Mouse (Mus musculus) frontal cortex, postnatal 36 days (tissue): ENCODE data around the gene Nabp1.

Experiments
- DNase-seq, 2 experiments: peaks; one replicate each; pipeline ENCODE4 v3.0.0; 2022; ENCODE audit warnings: low spot score in 2 of 2

The Nabp1 gene

GRCm38 (mm10) chr1:51478262-51479026 lies at the start of gene Nabp1:
Gene Nabp1 (minus strand): TSS chr1:51478425.
- peak; percentile 99 for DNase-seq

GRCm38 (mm10) chr1:51525563-51526265 lies 47.5 kb upstream of the Nabp1 start:
- DNase-seq, result no peak

- no peak for DNase-seq
Observed at GRCm38 (mm10) chr1:51521651-51522050, 43.4 kb upstream of the Nabp1 start.

GRCm38 (mm10) chr1:51520246-51520780 lies 42.1 kb upstream of the Nabp1 start:
- DNase-seq, result no peak

- DNase-seq, result no peak
Observed at GRCm38 (mm10) chr1:51519112-51519511, 40.9 kb upstream of the Nabp1 start.

GRCm38 (mm10) chr1:51515625-51516024 lies 37.4 kb upstream of the Nabp1 start:
- peak in 1 of 2 experiments; percentile 13 for DNase-seq

GRCm38 (mm10) chr1:51515041-51515440 lies 36.8 kb upstream of the Nabp1 start:
- DNase-seq, result peak; percentile 13 to 47

GRCm38 (mm10) chr1:51514379-51514778 lies 36.2 kb upstream of the Nabp1 start:
- DNase-seq, result no peak

GRCm38 (mm10) chr1:51513059-51513713 lies 35.0 kb upstream of the Nabp1 start:
- DNase-seq, result no peak

- DNase-seq, result no peak
Observed at GRCm38 (mm10) chr1:51512326-51512725, 34.1 kb upstream of the Nabp1 start.

GRCm38 (mm10) chr1:51509776-51510175 lies 31.6 kb upstream of the Nabp1 start:
- no peak for DNase-seq

GRCm38 (mm10) chr1:51509083-51509482 lies 30.9 kb upstream of the Nabp1 start:
- no peak for DNase-seq

- DNase-seq, result no peak
Observed at GRCm38 (mm10) chr1:51508543-51508942, 30.3 kb upstream of the Nabp1 start.

GRCm38 (mm10) chr1:51507436-51507835 lies 29.2 kb upstream of the Nabp1 start:
- DNase-seq, result no peak

GRCm38 (mm10) chr1:51506236-51506635 lies 28.0 kb upstream of the Nabp1 start:
- DNase-seq, result no peak

- no peak for DNase-seq
Observed at GRCm38 (mm10) chr1:51505632-51506031, 27.4 kb upstream of the Nabp1 start.

- no peak for DNase-seq
Observed at GRCm38 (mm10) chr1:51503055-51503454, 24.8 kb upstream of the Nabp1 start.

GRCm38 (mm10) chr1:51502353-51502752 lies 24.1 kb upstream of the Nabp1 start:
- DNase-seq, result no peak

- no peak for DNase-seq
Observed at GRCm38 (mm10) chr1:51501251-51501650, 23.0 kb upstream of the Nabp1 start.

GRCm38 (mm10) chr1:51498601-51499098 lies 20.4 kb upstream of the Nabp1 start:
- DNase-seq, result no peak

GRCm38 (mm10) chr1:51496163-51496562 lies 17.9 kb upstream of the Nabp1 start:
- DNase-seq, result no peak
